Mouse (Mus musculus): ENCODE data around the gene Gm42906. TPM values are rescaled to one million over a fixed set of nuclear protein-coding genes. Genes with fewer than 3 reads are reported as not detected.

Gene Gm42906
- polyA plus RNA-seq, 1 experiment from 2014 or later, result not detected

GRCm38 (mm10) chr5:151086425-151087202 lies 341.3 kb downstream of the Gm42906 start:
- H3K9me3 ChIP-seq (replicated peaks), result no peaks in the 10 kb centered on the region
- H3K27ac ChIP-seq, result no peak overlapping the region
- ATAC-seq, result no peak
- H3K9ac ChIP-seq, result no peak overlapping the region
- no peak overlapping the region for H3K4me3 ChIP-seq
- 56% methylated on average over 9 of the region's 9 CpGs for WGBS (ENCODE audit: insufficient replicate concordance)
- no peaks in the 10 kb centered on the region for H3K36me3 ChIP-seq
- no peaks in the 10 kb centered on the region for H3K27me3 ChIP-seq (replicated peaks)
- H3K4me2 ChIP-seq, result no peak overlapping the region
- peaks cover 4% of the 10 kb centered on the region; the same call in 1 of the 2 replicates for H3K4me1 ChIP-seq

DNA sequence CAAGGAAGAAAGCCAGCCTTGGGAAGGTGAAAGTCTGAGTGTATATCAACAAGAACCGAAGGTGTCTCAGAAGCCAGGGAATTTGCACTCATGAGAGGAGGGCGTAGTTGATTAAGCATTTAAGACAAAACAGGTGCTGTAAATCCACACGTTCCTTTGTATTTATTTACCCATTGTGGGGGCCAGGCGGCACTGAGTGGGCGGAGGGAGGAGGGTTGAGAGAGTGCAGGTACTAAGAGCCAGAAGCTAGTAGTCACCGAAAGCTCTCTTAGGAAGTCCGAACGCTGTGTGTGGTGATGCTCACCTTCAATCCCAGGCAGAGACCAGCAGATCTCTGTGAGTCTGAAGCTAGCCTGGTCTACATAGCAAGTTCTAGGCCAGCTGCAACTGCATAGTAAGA lies 342.2 kb downstream of the Gm42906 start:
- Histone ChIP-seq H3K4me1 (peaks cover 4% of the 10 kb centered on the region; the same call in 1 of the 2 replicates), H3K36me3 (no peaks in the 10 kb centered on the region), H3K9ac (no peak overlapping the region), H3K4me2 (no peak overlapping the region), H3K9me3 (replicated peaks) (no peaks in the 10 kb centered on the region), H3K27me3 (replicated peaks) (no peaks in the 10 kb centered on the region), H3K27ac (no peak overlapping the region), H3K4me3 (no peak overlapping the region)
- no peak for ATAC-seq
- 71% methylated on average over 8 of the region's 8 CpGs for WGBS (ENCODE audit: insufficient replicate concordance)

DNA sequence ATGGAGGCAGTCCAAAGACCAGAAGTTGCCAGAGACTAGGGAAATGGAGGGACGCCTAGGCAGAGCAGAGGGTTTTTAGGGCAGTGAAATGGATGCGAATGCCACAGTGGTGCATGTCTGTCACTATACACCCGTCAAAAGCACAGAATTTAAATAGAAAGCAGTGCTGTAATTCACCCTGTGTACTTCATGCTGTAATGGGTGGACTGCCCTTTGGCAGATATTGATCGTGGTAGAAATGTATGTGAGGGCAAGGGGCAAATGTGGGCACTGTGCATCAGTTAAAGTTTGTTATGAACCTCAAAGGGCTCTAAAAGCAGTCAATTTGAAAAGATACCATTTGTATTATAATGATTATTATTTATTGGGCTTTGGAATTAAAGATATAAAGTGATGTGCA lies 347.7 kb downstream of the Gm42906 start:
- Histone ChIP-seq H3K36me3 (no peaks in the 10 kb centered on the region), H3K4me2 (no peak overlapping the region), H3K27ac (no peak overlapping the region; the same call in 1 of the 2 replicates), H3K4me1 (no peaks in the 10 kb centered on the region), H3K27me3 (replicated peaks) (no peaks in the 10 kb centered on the region), H3K9me3 (replicated peaks) (no peaks in the 10 kb centered on the region; the same call in 1 of the 2 replicates), H3K9ac (no peak overlapping the region), H3K4me3 (no peak overlapping the region)
- WGBS (ENCODE audit: insufficient replicate concordance), result 68% methylated on average over 4 of the region's 4 CpGs
- ATAC-seq, result no peak

DNA sequence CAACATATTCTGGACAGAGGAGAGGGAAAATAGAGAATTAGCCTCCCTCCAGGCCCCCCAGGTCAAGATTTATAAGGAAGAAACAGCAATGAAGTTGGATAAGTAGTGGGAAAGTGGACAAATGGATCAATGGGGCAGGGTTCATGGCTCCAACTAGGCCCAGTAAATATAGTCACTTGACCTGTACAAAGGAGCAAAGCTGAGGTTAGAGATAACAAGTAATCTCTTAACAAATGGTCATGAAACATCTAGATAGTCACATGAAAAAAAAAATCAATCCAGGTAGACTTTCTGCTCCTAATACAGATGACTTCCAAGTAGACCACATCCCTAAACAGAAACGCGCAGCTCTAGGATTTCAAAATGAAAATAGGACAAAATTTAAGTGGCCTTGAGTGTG lies 350.0 kb downstream of the Gm42906 start:
- 86% methylated on average over 2 of the region's 2 CpGs for WGBS (ENCODE audit: insufficient replicate concordance)
- Histone ChIP-seq H3K36me3 (no peaks in the 10 kb centered on the region), H3K4me2 (no peak overlapping the region), H3K4me1 (no peaks in the 10 kb centered on the region), H3K9me3 (replicated peaks) (no peaks in the 10 kb centered on the region; the same call in 1 of the 2 replicates), H3K27me3 (replicated peaks) (no peaks in the 10 kb centered on the region), H3K4me3 (no peak overlapping the region), H3K27ac (no peak overlapping the region), H3K9ac (no peak overlapping the region)
- no peak for ATAC-seq

DNA sequence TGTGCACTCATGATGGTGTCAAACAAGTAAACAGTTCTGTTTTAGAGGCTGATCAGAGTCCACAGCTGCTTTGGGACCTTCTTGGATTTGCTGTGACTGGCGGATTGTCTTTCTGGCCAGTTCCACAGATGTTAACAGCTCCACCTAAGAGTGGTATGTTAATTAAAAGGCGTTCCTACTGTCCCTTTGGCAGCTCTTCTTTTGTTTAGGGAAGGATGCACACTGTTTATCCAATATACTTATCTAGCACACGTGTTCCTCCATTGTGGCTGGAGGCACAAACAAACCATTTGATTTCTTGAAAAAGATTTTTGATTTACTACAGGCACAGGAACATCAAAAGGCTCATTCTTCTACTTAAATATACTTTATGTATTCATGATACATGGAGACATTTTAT lies 351.0 kb downstream of the Gm42906 start:
- Histone ChIP-seq H3K27ac (no peak overlapping the region), H3K4me2 (no peak overlapping the region), H3K9me3 (replicated peaks) (no peaks in the 10 kb centered on the region; the same call in 1 of the 2 replicates), H3K36me3 (no peaks in the 10 kb centered on the region), H3K4me1 (no peaks in the 10 kb centered on the region), H3K27me3 (replicated peaks) (no peaks in the 10 kb centered on the region), H3K4me3 (no peak overlapping the region), H3K9ac (no peak overlapping the region)
- 46% methylated on average over 3 of the region's 3 CpGs for WGBS (ENCODE audit: insufficient replicate concordance)
- ATAC-seq, result no peak

GRCm38 (mm10) chr5:151074282-151074681 lies 353.7 kb downstream of the Gm42906 start:
- Histone ChIP-seq H3K4me3 (no peak overlapping the region), H3K4me2 (no peak overlapping the region), H3K36me3 (no peaks in the 10 kb centered on the region), H3K4me1 (no peaks in the 10 kb centered on the region), H3K27me3 (replicated peaks) (no peaks in the 10 kb centered on the region), H3K9ac (no peak overlapping the region), H3K9me3 (replicated peaks) (no peaks in the 10 kb centered on the region; the same call in 1 of the 2 replicates), H3K27ac (no peak overlapping the region)
- no peak for ATAC-seq
- 66% methylated on average over 4 of the region's 4 CpGs for WGBS (ENCODE audit: insufficient replicate concordance)

GRCm38 (mm10) chr5:151071430-151071829 lies 356.5 kb downstream of the Gm42906 start:
- ATAC-seq, result no peak
- Histone ChIP-seq H3K27me3 (replicated peaks) (no peaks in the 10 kb centered on the region), H3K27ac (no peak overlapping the region), H3K4me3 (no peak overlapping the region), H3K9me3 (replicated peaks) (no peaks in the 10 kb centered on the region; the same call in 1 of the 2 replicates), H3K4me2 (no peak overlapping the region), H3K4me1 (no peaks in the 10 kb centered on the region), H3K9ac (no peak overlapping the region), H3K36me3 (no peaks in the 10 kb centered on the region)
- 49% methylated on average over 6 of the region's 6 CpGs for WGBS (ENCODE audit: insufficient replicate concordance)

- Histone ChIP-seq H3K4me2 (no peak overlapping the region), H3K9ac (no peak overlapping the region), H3K4me3 (no peak overlapping the region), H3K9me3 (replicated peaks) (no peaks in the 10 kb centered on the region; the same call in 1 of the 2 replicates), H3K27ac (no peak overlapping the region), H3K36me3 (no peaks in the 10 kb centered on the region), H3K27me3 (replicated peaks) (no peaks in the 10 kb centered on the region), H3K4me1 (no peaks in the 10 kb centered on the region)
- no peak for ATAC-seq
- WGBS (ENCODE audit: insufficient replicate concordance), result 69% methylated on average over 6 of the region's 6 CpGs
Observed at GRCm38 (mm10) chr5:151070896-151071295, 357.1 kb downstream of the Gm42906 start.

- Histone ChIP-seq H3K27ac (no peak overlapping the region), H3K4me3 (no peak overlapping the region), H3K4me1 (no peaks in the 10 kb centered on the region), H3K27me3 (replicated peaks) (no peaks in the 10 kb centered on the region), H3K9ac (no peak overlapping the region), H3K9me3 (replicated peaks) (no peaks in the 10 kb centered on the region), H3K4me2 (no peak overlapping the region), H3K36me3 (no peaks in the 10 kb centered on the region)
- no peak for ATAC-seq
- 59% methylated on average over 2 of the region's 2 CpGs for WGBS (ENCODE audit: insufficient replicate concordance)
Observed at GRCm38 (mm10) chr5:151069569-151069968, 358.4 kb downstream of the Gm42906 start.

DNA sequence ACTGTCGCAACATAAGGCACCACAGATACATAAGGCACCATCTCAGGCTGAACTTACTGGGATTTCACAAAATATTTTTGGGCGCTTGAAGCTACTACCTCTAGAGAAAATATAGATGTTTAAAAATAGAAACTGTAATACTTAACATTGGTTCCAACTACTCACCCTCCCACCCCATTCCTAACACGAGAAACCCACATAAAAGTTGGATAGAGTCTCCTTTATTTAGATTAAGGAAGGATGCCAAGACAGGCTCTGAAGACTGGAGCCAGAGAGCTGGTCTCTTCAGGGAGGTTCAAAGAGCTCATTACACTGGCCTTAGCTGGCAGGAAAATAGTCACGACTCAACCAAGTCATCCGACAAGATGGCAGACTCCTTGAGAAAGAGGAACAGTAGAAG lies 361.9 kb downstream of the Gm42906 start:
- no peak overlapping the region for H3K9ac ChIP-seq
- WGBS (ENCODE audit: insufficient replicate concordance), result 66% methylated on average over 5 of the region's 5 CpGs
- no peak overlapping the region for H3K4me3 ChIP-seq
- no peak overlapping the region for H3K27ac ChIP-seq
- H3K4me2 ChIP-seq, result no peak overlapping the region
- H3K36me3 ChIP-seq, result peaks cover 17% of the 10 kb centered on the region
- H3K9me3 ChIP-seq (replicated peaks), result peaks cover 11% of the 10 kb centered on the region
- no peaks in the 10 kb centered on the region for H3K27me3 ChIP-seq (replicated peaks)
- ATAC-seq, result no peak
- H3K4me1 ChIP-seq, result no peaks in the 10 kb centered on the region

DNA sequence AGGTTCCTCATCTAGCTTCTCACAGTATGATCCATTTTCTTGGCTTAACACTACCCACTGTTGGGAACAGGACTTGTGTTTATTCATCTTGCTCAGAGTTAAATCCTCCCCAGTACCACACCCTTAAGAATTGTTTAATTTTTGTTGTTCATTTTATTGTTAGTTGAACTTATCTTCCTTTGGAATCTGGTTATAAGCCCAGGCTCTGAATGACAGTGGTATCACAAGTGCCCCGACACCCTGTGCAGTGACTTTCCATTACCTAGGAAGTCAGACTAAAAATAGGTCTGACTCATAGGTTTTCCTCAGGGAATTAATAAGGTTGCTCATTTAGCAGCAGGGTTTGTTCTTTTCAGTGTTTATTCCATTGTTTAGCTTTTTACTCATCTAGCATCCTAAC lies 362.7 kb downstream of the Gm42906 start:
- H3K4me1 ChIP-seq, result no peaks in the 10 kb centered on the region
- H3K9ac ChIP-seq, result no peak overlapping the region
- H3K27ac ChIP-seq, result no peak overlapping the region
- no peak overlapping the region for H3K4me3 ChIP-seq
- peaks cover 17% of the 10 kb centered on the region for H3K36me3 ChIP-seq
- 72% methylated on average over 1 of the region's 1 CpGs for WGBS (ENCODE audit: insufficient replicate concordance)
- no peak for ATAC-seq
- H3K27me3 ChIP-seq (replicated peaks), result no peaks in the 10 kb centered on the region
- no peak overlapping the region for H3K4me2 ChIP-seq
- peaks cover 11% of the 10 kb centered on the region for H3K9me3 ChIP-seq (replicated peaks)

- no peak overlapping the region for H3K4me2 ChIP-seq
- 75% methylated on average over 2 of the region's 2 CpGs for WGBS (ENCODE audit: insufficient replicate concordance)
- no peak overlapping the region for H3K27ac ChIP-seq
- ATAC-seq, result no peak
- H3K4me3 ChIP-seq, result no peak overlapping the region
- no peak overlapping the region for H3K9ac ChIP-seq
- peaks cover 17% of the 10 kb centered on the region for H3K36me3 ChIP-seq
- no peaks in the 10 kb centered on the region for H3K27me3 ChIP-seq (replicated peaks)
- H3K4me1 ChIP-seq, result peaks cover 3% of the 10 kb centered on the region; the same call in 1 of the 2 replicates
- peaks cover 11% of the 10 kb centered on the region for H3K9me3 ChIP-seq (replicated peaks)
Observed at GRCm38 (mm10) chr5:151061942-151062341, 366.0 kb downstream of the Gm42906 start.

All from liver, embryonic 12.5 days (tissue).